In the genomic region with DNA sequence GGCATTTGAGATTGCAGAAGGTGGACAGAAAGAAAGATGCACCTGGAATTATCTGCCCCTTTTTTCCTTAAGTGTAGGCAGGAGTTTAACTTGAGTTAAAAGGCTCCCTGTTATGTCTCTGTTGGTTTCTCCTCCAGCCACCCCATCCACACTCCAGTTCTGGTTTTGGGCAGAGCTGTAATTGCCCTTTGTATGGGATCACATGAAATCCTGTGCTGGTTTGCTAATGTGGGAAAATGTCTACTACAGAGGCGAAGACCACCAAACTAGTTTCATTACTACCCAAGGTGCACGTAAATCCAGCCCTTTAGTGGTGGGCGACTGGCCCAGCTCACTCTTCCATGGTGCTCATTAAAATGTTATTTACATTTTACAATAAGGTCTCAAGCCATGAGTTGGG, we compare ENCODE assay signal across 8 mouse cellular contexts.
A peak's percentile ranks its signal among the peaks of the same experiment; 100 is the strongest.
DNase-seq lines count a peak whose midpoint lies in the region; ATAC-seq lines count a peak whose summit lies in the region.

No protein-coding gene starts in this region.

- no peak for ATAC-seq in embryonic facial prominence, embryonic 15.5 days (ENCODE audit: insufficient number of reproducible peaks, low FRiP score, low TSS enrichment, low read depth)
- peak; percentile 73 for ATAC-seq in limb, embryonic 13.5 days (ENCODE audit: low FRiP score, low read depth)
- ATAC-seq in liver, embryonic 11.5 days (replicated peaks; ENCODE audit: low FRiP score) = no peak

- H3K4me2 ChIP-seq in embryonic facial prominence, embryonic 15.5 days (replicated peaks) = peak overlapping the region; percentile 32; the same call in 1 of the 2 replicates
- peak overlapping the region; percentile 39 for H3K4me2 ChIP-seq in limb, embryonic 13.5 days (replicated peaks)
- no peak overlapping the region for H3K4me2 ChIP-seq in liver, embryonic 11.5 days

- intact Hi-C loops in heart, postnatal 36 days (cut with DNase I) = loop anchor here (5.0 kb wide), 3 partner anchors 263 to 447 kb away; no protein-coding TSS in a partner anchor

- H3K27me3 ChIP-seq in embryonic facial prominence, embryonic 15.5 days = no peaks in the 10 kb centered on the region
- no peaks in the 10 kb centered on the region for H3K27me3 ChIP-seq in limb, embryonic 13.5 days
- no peaks in the 10 kb centered on the region for H3K27me3 ChIP-seq in liver, embryonic 11.5 days (replicated peaks; ENCODE audit: control insufficient read depth, insufficient read depth, low read length)

- H3K9me3 ChIP-seq in embryonic facial prominence, embryonic 15.5 days (replicated peaks) = no peaks in the 10 kb centered on the region
- H3K9me3 ChIP-seq in limb, embryonic 13.5 days = no peaks in the 10 kb centered on the region
- H3K9me3 ChIP-seq in liver, embryonic 11.5 days (ENCODE audit: control insufficient read depth, low read length) = no peaks in the 10 kb centered on the region

- H3K4me1 ChIP-seq in embryonic facial prominence, embryonic 15.5 days = peaks cover 51% of the 10 kb centered on the region
- peaks cover 54% of the 10 kb centered on the region for H3K4me1 ChIP-seq in limb, embryonic 13.5 days
- peaks cover 17% of the 10 kb centered on the region for H3K4me1 ChIP-seq in liver, embryonic 11.5 days (replicated peaks; ENCODE audit: control insufficient read depth, insufficient read depth, low read length)

- DNase-seq in right cerebral cortex, postnatal 10 days (ENCODE audit: low spot score in 2 of 2) = peak; percentile 42 to 51
- no peak for DNase-seq in right cerebral cortex, adult 18-20 months
- peak; percentile 30 to 49 for DNase-seq in heart, postnatal 36 days
- peak; percentile 38 for DNase-seq in skeletal muscle tissue, adult 2 months (ENCODE audit: low read depth, low spot score)
- no peak for DNase-seq in adrenal gland, postnatal 25 days
- no peak for DNase-seq in liver, embryonic 11.5 days (ENCODE audit: low spot score)

- H3K4me3 ChIP-seq in embryonic facial prominence, embryonic 15.5 days (replicated peaks) = no peak overlapping the region
- H3K4me3 ChIP-seq in limb, embryonic 13.5 days = no peak overlapping the region
- no peak overlapping the region for H3K4me3 ChIP-seq in liver, embryonic 11.5 days (ENCODE audit: low read depth, low read length)

- H3K9ac ChIP-seq in embryonic facial prominence, embryonic 15.5 days = no peak overlapping the region
- no peak overlapping the region for H3K9ac ChIP-seq in limb, embryonic 13.5 days
- no peak overlapping the region for H3K9ac ChIP-seq in liver, embryonic 11.5 days (ENCODE audit: low read depth, low read length)

- H3K36me3 ChIP-seq in embryonic facial prominence, embryonic 15.5 days = no peaks in the 10 kb centered on the region
- H3K36me3 ChIP-seq in limb, embryonic 13.5 days = no peaks in the 10 kb centered on the region
- H3K36me3 ChIP-seq in liver, embryonic 11.5 days (ENCODE audit: control insufficient read depth, insufficient read depth, low read length) = no peaks in the 10 kb centered on the region

- WGBS in embryonic facial prominence, embryonic 15.5 days = 18% methylated on average over 3 of the region's 3 CpGs
- WGBS in limb, embryonic 13.5 days = 9% methylated on average over 3 of the region's 3 CpGs
- WGBS in liver, embryonic 11.5 days = 55% methylated on average over 3 of the region's 3 CpGs

- H3K27ac ChIP-seq in embryonic facial prominence, embryonic 15.5 days (replicated peaks) = peak overlapping the region; percentile 71
- H3K27ac ChIP-seq in limb, embryonic 13.5 days = peak overlapping the region; percentile 83
- H3K27ac ChIP-seq in liver, embryonic 11.5 days (ENCODE audit: low read depth, low read length) = no peak overlapping the region

Comparison
In these comparisons a context has a peak if more than half of its experiments do, and no peak if none do; other contexts are left out.
1. DNase-seq: peak in right cerebral cortex, postnatal 10 days (2 of 2), heart, postnatal 36 days (2 of 2) and skeletal muscle tissue, adult 2 months (single experiment); none in right cerebral cortex, adult 18-20 months (single experiment), adrenal gland, postnatal 25 days (single experiment) and liver, embryonic 11.5 days (single experiment).